Comparison of ENCODE assay signal across 13 mouse cellular contexts in genomic region chr17:43393669-43394068, GRCm38 (mm10).
"Had no signal": no experiment of that assay in that cellular context is flagged by ENCODE, and none has a peak within 500 bp of the region (broad histone marks: within the 10 kb centered on the region; RNA-seq: fewer than 3 reads in every experiment).

No protein-coding gene starts in this region.

- H3K4me3 ChIP-seq: liver, embryonic 13.5 days; lung, embryonic 15.5 days; megakaryocyte, embryonic 14.5 days; midbrain, embryonic 12.5 days had no signal

- H3K27ac ChIP-seq: liver, embryonic 13.5 days; lung, embryonic 15.5 days; midbrain, embryonic 12.5 days had no signal

- H3K4me1 ChIP-seq: megakaryocyte, embryonic 14.5 days; midbrain, embryonic 12.5 days had no signal

- H3K9me3 ChIP-seq: liver, embryonic 13.5 days; lung, embryonic 15.5 days; midbrain, embryonic 12.5 days had no signal

- DNase-seq: kidney, adult 18-20 months; kidney, adult 9 months; kidney, postnatal 14 days; kidney, postnatal 4 days; liver, embryonic 13.5 days; lung, postnatal 10 days; lung, postnatal 36 days; thymus, adult 18-20 months; thymus, postnatal 36 days had no signal

- ATAC-seq: intestine, embryonic 16.5 days had no signal

- H3K4me2 ChIP-seq: liver, embryonic 13.5 days; lung, embryonic 15.5 days; midbrain, embryonic 12.5 days had no signal

- H3K27me3 ChIP-seq: liver, embryonic 13.5 days; lung, embryonic 15.5 days; megakaryocyte, embryonic 14.5 days; midbrain, embryonic 12.5 days had no signal

- H3K9ac ChIP-seq: liver, embryonic 13.5 days; lung, embryonic 15.5 days; midbrain, embryonic 12.5 days had no signal

- H3K36me3 ChIP-seq: liver, embryonic 13.5 days; lung, embryonic 15.5 days; midbrain, embryonic 12.5 days had no signal
